Mouse (Mus musculus) liver, postnatal 0 days (tissue): ENCODE measurements at regions not wholly inside any gene's neighbourhood (a gene's known extent, or its start where the extent isn't known, plus 50 kb on each side); places are given as distances from the start of the nearest gene placed in this dataset.

Experiments used
- CTCF ChIP-seq: sonication (generic); IDR thresholded peaks from 2 replicates; pipeline ENCODE4 v1.5.1; 2016; ENCODE audit warnings: antibody characterized with exemption, low read depth
- EP300 ChIP-seq: IDR thresholded peaks from 2 replicates; pipeline ENCODE4 v1.6.1; 2016; ENCODE audit warnings: antibody characterized with exemption, low read depth, mild to moderate bottlenecking

DNA sequence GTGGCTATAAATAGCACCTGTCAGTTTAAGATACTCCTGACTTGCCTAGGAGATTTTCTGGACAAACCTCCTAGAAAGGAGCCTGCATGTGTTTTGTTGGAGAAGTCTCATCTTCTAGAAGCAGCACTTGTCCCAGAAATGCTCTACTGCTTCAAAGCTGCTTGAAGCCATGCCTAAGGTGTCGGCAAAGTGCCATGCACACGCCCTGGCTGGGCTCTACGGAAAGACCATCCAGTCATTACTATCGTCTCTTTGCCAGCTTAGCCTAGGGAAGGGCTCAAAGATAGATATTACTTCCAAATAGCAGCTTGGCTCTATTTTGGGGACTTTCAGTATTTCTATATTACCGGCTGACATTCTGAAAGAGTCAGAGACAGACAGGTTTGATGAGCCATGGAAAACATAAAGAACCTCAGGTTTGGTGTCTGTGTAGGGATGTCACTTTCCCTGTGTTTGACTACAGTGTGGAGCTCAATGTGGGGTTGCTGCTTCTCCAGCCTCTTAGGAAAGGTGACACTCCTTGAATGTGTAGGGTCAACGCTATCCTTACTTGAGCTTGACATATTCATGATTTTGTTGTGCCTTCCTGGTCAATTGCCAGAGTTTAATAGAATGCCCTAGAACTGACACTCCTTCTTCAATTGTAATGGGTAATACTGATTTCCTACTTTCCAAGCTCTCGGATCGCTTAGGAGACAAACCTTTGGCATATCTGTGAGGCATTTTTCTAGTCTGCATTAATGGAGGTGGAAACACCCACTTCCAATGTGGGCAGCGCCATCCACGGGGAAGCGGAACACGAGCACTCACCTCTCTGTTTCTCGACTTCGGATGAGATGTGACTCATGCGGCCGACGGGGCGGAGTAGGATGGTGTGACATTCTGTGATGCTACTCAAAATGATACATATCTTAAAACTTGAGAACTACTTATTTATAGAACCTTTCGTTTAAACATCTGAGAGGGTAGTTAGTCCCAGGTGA, 251.3 kb downstream of the Enc1 start:
- TF ChIP-seq CTCF = no peak
- TF ChIP-seq EP300 = no peak
